Mouse (Mus musculus): Measurements from ENCODE around the gene Rab3il1. TPM values are rescaled to one million over a fixed set of nuclear protein-coding genes. Genes with fewer than 3 reads are reported as not detected.
A peak's percentile ranks its signal among the peaks of the same experiment; 100 is the strongest.

The Rab3il1 gene
- total RNA-seq, 4 experiments from 2014 or later = 6.3 to 8.1 (median 7.5) TPM

DNA sequence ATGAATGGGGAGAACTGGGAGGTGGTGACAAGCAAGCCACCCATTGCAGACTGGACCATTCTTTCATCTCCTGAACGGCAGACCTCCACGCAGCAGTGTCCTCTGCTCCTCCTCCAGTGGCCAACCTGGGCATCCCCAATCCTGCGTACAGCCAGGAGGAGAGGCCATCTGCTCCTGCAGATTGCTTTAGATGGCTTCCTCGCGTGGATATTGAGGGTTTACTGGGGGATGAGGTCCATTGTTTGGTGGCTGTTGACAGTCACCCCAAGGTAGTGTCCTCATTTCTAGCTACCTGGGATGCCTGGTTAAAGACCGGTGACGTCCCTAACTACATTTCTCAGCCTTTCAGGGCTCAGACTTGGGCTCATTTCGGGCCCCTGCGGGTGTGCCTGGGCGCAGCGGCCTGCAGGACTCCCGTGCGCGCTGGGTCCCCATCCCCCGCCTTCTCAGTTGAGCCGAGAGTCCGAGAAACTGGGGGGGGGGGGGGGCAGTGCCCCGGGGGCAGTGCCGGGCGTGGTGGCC is 39.5 kb downstream of the Rab3il1 start:
- no peak for DNase-seq (ENCODE audit: low spot score)

DNA sequence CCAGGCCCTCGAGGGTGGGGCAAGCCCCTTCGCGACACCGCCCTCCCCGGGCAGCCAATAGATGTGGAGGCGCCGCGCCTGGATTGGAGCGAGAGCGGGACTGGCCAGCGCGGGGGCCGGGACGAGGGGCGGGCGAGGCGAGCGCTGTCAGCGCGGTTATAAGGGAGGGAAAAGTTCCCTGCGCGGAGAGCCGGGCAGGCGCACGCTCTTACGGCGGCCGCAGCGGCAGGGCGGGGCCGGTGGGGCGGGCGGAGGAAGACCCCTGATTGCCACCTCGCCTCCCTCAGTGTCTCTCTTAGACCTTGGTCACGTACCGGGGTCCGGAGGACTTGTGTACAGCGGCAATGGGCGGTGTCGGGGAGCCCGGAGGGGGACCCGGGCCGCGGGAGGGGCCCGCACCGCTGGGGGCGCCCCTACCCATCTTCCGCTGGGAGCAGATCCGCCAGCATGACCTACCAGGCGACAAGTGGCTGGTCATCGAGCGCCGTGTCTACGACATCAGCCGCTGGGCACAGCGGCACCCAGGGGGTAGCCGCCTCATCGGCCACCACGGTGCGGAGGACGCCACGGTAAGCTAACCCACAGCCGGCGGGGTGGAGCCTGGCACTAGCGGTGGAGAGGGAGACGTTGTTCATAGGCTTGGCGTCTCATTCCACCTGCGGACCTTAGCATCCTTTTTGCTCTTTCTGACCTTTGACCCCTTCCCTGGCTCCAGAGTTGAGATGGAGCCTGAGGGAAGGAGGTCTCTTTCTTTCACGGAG is 40.1 kb downstream of the Rab3il1 start, which contains the start of gene Fads3:
Fads3 (plus strand) TSS at position 182 of the 761 bp plus-strand sequence.
- DNase-seq (ENCODE audit: low spot score) = peak; percentile 77

DNA sequence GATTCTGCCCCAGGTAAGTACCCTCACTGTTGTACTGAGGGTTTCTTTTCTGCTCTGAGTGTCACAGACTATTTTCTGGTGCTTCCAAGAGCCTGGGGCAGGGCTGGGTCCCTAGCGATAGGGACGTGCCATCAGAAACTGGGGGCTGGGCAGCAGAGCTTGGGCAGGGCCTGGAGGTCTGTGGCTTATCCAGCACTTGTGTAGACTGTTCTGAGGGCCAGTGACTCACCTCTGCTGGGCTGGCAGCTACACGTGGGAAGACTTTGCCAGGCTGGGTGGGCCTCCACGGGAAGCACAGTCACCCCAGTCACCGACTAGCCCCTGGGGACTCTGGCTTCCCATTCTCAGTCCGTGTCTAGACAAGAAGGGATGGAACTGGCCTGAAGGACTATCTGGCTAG is 40.8 kb downstream of the Rab3il1 start:
- no peak for DNase-seq (ENCODE audit: low spot score)

DNA sequence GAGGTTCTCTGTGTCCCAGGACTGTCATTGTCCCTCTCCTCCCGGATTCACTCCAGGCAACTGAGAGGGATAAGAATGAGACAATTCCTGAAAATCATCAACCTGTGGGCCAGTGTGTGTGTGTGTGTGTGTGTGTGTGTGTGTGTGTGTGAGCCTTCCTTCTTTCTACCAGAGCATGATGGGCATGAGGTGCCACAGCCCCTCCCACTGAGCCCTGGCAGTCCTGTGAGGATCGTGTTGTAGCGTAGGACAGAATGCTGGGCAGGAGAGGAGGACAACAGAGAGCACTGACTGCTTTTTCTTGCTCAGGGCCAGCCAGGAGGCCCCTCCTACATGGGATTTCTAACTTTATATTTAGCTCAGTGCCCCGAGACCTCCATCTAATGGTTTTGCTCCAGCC is 41.3 kb downstream of the Rab3il1 start:
- DNase-seq (ENCODE audit: low spot score) = no peak

DNA sequence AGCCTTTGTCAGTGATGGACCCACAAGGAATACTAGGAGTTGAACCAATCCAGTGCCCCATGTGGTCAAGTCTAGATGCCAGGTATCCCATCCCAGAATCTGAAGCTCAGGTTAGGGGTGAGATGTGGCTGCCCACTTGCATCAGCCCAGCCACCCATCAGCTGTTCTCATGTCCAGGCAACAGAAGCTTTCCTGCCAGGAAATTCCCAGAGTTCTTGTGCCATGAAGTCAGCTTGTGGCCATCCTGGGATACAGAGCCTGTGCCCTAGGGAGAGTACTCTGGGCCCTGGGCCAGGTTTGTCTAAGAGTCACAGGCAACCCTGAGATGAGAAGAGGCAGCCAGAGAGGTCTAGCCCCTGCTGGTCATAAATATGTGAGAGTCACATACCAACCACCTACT is 42.2 kb downstream of the Rab3il1 start:
- peak; percentile 81 for DNase-seq (ENCODE audit: low spot score)

DNA sequence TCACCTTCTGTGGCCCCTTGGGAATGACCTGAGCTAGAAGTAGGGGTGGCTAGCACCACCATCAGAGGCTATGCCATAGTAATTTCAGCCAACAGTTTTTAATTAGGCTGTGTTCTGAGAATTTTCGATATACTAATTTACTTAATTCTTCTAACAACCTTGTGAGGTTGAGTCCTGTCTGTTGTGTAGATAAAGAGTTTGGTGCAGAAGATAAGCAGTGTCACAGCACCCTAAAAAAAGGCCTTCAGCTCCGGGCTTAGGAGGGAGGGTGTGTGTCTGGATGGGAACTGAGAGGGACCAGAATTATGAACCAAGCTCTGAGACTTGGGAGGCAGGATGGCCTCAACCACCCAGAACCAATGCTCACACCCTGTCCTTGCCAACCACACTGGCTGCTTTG is 44.2 kb downstream of the Rab3il1 start:
- no peak for DNase-seq (ENCODE audit: low spot score)

DNA sequence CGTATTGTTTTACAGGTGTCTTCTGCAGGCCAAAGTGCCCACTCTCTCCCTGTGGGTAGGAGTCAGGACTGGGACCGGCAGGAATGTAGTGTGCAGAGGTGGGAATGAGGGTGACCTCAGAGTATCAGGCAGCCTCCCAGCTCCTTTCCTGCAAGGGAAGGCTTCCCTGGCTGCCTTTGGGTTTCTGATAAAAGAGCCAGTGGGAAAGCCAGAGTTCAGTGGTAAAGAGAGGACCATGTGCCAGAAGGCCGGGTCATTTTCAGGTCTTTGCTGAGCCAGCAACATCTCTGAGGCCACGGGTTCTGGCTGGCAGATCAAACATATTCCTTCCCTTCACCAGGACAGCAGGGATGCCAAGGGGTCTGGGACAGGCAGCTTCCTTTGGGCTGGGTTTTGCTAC is 44.9 kb downstream of the Rab3il1 start:
- no peak for DNase-seq (ENCODE audit: low spot score)

DNA sequence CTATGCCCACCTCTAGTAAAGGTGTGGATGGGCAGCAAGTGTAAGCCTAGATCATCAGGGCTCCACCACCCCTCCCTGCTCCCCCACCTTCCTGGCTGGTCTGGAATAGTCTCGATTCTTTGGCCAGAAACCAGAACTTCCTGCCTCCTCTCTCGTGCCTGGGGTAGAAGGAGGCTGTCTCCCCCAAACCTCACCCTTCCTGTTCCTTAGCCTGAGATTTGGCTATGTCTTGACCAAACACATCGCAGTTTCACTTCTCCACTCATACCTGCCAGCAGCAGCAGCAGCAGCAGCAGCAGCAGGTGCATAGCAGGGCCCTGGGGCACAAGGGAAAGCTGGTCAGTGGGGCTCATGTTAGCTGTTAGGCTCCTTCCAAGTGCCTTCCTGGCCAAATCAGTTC is 45.5 kb downstream of the Rab3il1 start:
- DNase-seq (ENCODE audit: low spot score) = no peak

DNA sequence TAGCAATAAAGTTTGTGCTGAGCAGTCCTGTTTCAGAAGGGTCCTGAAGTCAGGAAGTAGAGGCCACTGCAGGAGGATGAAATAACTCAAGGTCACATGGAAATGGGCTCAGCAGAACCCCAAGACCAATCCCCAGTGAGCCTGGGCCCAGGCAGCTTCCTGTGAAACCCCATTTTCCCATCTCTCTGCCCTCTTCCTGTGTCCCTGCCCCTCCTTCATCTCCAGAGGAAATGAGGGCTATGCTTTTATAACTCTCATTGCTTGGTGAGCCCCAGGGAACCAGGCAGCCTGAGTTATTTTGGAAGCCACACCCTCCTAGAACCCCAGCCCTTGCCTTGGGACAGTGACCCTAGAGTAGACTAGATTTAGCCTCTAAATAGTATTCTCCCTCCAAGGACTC is 48.1 kb downstream of the Rab3il1 start:
- DNase-seq (ENCODE audit: low spot score) = no peak

DNA sequence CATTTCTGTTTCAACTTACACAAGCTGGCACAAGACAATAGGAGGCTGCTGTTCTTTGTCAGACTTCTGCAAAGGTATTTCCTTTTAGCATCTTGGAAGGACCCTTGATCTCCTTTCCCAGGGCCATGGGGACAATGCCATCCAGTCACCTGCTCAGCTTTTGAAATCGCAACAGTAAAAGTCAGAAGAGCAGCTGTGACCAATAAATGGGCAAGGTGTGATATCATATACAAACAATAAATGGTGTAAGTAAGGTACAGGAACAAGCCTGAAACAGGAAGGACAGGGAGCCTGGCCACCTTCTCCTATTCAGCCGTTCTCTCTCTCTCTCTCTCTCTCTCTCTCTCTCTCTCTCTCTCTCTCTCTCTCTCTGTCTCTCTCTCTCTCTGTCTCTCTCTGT is 49.0 kb downstream of the Rab3il1 start:
- DNase-seq (ENCODE audit: low spot score) = no peak

DNA sequence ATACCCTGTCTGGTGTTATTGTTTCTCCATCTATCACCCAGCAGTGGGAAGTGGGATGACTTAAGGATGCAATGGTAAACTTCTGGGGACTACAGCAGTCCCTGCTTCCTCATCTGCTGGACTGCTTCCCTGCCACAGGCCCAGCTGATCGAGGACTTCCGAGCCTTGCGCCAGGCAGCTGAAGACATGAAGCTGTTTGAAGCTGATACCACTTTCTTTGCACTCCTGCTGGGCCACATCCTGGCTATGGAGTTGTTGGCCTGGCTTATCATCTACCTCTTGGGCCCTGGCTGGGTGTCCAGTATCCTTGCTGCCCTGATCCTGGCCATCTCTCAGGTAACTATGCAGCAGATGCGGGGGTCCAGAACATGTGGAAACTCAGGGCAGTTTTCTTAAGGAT is 51.2 kb downstream of the Rab3il1 start:
- DNase-seq (ENCODE audit: low spot score) = no peak

DNA sequence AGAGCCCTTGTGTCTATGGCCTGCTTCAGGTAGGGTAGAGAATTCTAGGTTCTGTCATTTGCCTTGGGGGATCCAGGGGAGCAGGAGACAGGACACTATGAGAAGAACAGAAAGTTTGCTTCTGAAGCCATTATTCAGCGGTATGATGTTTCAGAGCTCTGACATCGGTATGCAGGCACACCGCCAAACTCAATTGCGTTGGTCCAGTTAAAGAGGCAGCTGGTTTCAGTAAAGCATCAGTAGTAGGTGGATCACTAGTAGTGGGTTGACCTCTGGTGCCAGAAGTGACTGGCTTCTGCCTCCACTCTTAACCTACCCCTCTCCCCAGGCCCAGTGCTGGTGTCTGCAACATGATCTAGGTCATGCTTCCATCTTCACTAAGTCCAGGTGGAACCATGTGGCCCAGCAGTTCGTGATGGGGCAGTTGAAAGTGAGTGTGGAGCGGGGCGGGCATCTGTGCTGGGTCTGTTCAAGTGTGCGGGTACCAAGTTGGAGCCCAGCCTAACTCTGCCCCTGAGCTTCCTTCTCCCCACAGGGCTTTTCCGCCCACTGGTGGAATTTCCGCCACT is 52.3 kb downstream of the Rab3il1 start:
- no peak for DNase-seq (ENCODE audit: low spot score)

DNA sequence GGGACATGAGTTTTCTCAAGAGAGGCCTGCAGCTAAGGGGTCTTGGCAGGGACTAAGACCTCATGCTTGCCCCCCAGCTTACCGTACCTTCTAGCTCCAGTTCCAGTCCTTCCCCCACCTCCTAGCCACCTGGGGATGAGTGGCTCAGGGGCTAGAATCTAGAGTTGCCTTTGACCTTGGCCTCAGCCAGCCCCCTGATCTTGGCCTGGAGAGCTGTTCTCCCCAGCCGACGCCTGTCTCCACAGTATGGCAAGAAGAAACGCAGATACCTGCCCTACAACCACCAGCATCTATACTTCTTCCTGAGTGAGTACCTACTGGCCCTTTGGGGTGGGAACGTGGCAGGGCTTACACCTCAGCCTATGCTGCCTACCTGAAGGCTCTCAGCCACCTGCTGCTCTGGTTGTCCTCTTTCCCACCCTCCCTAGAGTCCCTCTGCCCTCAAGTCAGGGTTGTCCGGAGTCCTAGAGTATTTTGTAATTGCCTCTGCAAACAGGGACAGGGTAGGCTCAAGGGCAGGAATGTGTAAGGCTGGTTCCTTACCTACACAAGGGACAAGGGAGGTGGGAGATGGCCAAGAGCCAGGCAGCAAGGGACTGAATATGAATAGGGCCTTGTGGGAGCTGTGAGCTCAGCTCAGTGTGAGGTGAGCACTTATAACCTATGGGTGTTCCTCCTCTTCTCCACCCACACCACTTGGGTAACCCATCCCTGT is 53.0 kb downstream of the Rab3il1 start:
- no peak for DNase-seq (ENCODE audit: low spot score)

DNA sequence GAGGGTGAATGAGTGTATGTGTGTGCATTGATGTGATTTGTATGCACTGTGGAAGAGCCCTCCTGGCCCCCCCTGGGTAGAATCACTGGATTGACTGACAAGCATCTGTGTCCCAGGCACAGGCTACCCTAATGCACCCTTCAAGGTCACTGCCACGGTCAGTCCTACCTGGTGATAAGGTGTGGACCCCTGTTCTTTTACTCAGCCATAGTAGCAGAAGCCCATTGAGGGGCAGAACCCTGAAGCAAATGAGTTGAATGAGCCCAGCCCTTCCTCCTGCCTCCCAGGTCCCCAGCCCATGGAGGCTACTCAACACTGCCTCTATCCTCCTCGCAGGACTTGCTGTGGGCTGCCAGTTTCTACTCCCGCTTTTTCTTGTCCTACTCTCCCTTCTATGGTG is 53.8 kb downstream of the Rab3il1 start:
- DNase-seq (ENCODE audit: low spot score) = no peak

DNA sequence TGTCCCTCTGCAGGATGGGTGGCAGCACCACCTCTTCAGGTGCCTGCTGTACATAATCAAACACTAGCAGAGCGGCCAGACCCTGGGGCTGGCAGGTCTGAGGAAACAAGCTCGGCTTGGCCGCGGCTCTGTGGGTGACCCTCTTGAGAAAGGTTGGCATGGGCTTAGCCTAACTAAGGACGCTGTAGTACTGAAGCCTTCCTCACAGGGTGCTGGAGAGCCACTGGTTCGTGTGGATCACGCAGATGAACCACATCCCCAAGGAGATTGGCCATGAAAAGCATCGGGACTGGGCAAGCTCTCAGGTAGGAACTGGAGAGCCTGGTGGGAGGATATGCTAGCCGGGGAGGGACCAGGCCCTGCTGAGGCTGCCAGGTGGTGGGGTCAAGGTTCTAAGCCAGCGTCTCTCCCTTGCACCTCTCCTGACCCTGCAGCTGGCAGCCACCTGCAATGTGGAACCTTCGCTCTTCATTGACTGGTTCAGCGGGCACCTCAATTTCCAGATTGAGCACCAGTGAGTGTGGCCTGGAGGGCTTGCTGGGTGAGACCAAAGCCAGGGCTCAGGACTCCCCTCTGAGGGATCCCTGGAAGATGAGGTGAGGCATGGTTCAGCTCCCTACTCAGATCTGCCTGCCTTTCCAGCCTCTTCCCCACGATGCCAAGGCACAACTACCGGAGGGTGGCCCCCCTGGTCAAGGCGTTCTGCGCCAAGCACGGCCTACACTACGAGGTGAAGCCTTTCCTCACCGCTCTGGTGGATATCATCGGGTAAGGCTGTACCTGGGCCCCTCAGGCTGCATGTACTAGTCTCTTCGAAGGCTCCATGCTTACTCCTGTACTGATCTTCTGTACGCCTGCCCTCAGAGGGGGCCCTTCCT is 54.6 kb downstream of the Rab3il1 start:
- no peak for DNase-seq (ENCODE audit: low spot score)

DNA sequence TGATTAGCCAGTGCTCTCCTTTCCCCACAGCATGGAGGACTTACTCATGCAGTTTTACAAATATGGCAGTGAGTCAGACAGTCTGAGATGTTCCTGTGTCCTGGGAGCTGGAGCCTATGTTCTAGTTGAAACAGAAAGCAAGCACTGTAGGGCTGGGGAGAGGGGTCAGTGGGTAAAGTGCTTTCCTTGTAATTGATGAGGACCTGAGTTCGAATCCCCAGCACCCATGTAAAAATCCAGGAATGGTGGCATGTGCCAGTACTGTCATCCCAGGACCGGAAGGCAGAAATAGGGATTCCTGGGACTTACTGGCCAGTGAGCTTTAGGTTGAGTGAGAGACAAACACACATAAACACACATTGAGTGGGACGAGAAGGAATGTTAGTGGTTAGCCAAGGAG is 55.2 kb downstream of the Rab3il1 start:
- DNase-seq (ENCODE audit: low spot score) = no peak

DNA sequence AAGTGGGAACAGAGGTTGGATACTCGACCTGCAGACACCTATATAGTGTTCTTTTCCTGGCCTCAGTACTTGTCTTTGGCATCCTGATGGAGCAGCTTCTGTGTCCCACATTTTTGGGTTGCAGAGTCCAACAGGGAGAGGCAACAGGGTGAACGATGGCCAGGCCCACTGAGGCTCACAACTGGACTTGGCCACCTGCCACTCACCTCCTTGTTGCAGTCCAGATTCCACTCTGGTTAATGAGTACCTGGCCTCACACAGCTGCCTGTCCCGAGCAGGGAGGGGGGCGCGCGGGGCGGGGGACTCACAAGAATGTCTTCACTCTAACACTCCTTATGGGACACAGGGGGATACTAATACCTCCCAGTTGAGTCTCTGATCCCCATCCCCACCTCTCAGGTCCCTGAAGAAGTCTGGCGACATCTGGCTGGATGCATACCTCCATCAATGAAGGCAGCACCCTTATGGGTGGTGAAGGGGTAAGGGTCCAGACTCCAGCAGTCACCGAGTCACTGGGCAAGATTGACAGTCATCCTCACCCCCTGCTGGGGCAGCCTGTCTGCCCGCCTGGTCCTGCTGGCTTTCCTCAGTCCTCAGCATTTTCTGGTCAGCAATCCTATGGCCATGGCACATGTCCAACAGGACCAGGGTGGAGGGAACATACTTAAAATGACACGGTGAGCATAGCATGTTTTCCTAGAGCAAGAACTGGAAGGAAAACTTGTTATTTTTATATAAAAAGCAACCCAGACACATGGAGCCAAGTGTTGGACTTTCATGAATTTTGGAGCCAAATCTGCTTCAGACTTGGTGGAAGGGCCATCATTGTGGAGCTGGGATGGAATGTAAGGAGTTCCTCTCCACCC is 56.2 kb downstream of the Rab3il1 start:
- DNase-seq (ENCODE audit: low spot score) = no peak

DNA sequence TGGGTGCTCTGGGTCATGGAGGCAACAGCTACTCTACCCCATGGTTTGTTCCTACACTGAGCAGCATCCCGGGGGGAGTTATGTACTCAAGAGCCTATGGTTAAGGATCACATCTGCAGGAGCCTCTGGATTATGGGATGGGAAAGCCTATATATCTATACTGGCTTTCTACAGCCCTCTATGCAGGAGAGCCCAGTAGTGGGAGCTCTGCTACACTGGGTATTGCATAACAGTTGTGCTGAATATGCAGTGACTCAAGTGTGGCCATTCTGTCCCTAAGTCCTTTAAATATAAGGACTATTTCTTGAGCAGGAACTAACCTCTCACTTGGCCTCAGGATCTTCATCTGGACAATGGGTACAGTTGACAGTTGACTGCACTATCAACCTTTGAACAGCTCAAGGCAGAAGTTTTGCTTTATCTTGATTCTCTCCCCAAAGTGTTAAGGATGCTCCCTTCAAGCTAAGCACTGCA is 56.9 kb downstream of the Rab3il1 start:
- DNase-seq (ENCODE audit: low spot score) = no peak

DNA sequence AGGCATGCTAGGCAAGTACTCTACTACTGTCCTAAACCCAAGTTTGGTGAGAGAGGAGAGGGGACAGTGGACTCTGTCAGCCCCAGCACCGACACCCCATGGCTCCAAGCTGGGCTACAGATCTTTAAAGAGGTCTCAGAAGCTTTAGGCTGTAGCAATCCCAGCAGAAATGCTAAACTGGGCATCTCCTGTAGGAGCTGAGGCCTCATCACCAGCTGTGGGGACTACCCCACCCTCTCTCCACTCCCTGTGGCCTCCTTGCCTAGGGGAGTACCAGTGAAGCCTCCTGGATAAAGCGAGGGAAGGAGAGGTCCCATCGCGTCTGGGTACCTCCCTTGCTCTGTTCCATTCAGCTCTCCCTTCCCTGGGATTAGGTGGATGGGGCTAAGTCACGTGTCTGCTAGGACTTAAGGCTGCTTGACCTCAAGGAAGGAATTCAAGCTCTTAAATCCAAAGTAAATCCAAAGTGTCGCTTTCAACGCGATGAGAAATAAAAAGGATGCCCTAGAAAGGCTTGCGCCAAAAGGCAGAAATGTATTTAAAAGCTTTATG is 57.5 kb downstream of the Rab3il1 start:
- no peak for DNase-seq (ENCODE audit: low spot score)

DNA sequence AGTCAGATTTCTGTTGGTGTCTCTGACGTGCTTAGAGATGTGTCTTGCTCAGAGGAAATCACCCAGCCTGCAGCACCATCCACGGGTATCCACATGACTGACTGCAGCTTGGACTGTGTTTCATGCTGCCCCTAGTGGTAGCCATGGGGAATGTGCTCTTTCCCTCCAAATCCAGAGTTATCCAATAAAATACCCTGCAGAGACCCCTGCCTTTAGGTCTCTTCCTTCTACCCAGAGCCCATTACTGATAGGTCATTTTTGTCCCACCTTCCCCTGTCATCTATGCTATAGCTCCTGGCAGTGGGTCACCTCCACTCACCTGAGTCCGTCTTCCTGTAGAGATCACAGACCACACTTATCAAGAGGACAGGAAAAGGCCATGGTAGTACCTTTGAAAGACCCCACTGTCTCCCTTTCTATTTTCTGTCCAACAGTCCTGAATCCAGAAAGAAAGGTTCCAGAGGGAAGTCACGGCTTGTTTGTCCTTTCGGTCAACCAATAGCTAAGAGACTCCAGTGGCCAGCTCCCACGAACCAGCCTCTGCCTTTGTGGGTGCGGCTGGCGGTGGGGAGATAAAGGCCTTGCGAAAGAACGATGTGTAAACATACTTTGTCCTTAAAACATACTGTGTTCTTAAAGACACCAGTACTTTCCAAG is 58.6 kb downstream of the Rab3il1 start:
- peak; percentile 58 for DNase-seq (ENCODE audit: low spot score)

Data from heart, adult 8-10 months (tissue).